Mouse (Mus musculus) cerebellum, adult 2 months (tissue): ENCODE measurements at regions not wholly inside any gene's neighbourhood (a gene's known extent, or its start where the extent isn't known, plus 50 kb on each side); places are given as distances from the start of the nearest gene placed in this dataset.

Source experiments
- DNase-seq, 2 experiments: peaks; one replicate each; pipeline ENCODE4 v3.0.0; 2021
- H3K27ac ChIP-seq: fragments of 200-500 bp; 2 replicates; pipeline ENCODE4 v1.5.1; 2012; ENCODE audit warnings: low read length, control low read depth, inconsistent platforms; ENCODE audit not compliant: insufficient read depth
- H3K27me3 ChIP-seq: fragments of 200-500 bp; 2 replicates; pipeline ENCODE4 v1.6.1; 2012; ENCODE audit warnings: inconsistent platforms, mild to moderate bottlenecking, low read length, moderate library complexity; ENCODE audit not compliant: control insufficient read depth, insufficient read depth
- H3K4me1 ChIP-seq: fragments of 200-500 bp; 2 replicates; pipeline ENCODE4 v1.6.1; 2011; ENCODE audit warnings: low read length; ENCODE audit not compliant: control insufficient read depth, insufficient read depth
- H3K4me3 ChIP-seq: fragments of 200-500 bp; replicated peaks from 2 replicates; pipeline ENCODE3; 2011; ENCODE audit warnings: mild to moderate bottlenecking, low read depth, low read length, control low read depth; ENCODE audit not compliant: insufficient read depth
- CTCF ChIP-seq: fragments of 200-500 bp; IDR thresholded peaks from 2 replicates; pipeline ENCODE4 v1.5.1; 2011; ENCODE audit warnings: low read depth, mild to moderate bottlenecking, control low read depth, low read length, moderate library complexity, borderline replicate concordance; ENCODE audit not compliant: insufficient read depth
- POLR2A ChIP-seq: fragments of 200-500 bp; IDR thresholded peaks from 2 replicates; pipeline ENCODE4 v1.6.1; 2011; ENCODE audit warnings: low read length, control low read depth, borderline replicate concordance; ENCODE audit not compliant: insufficient read depth
- WGBS: fragments of 180-500 bp; shearing (Covaris S2); methylation state at CpG from one replicate; pipeline ENCODE4 v1.1.7; 2018; 5-methylcytosine and 5-hydroxymethylcytosine counted together

GRCm38 (mm10) chr9:112320016-112320415, 84.3 kb upstream of the Arpp21 start:
- TF ChIP-seq POLR2A (no peak), CTCF (no peak)
- 63% methylated on average over 5 of the region's 5 CpGs for WGBS

DNA sequence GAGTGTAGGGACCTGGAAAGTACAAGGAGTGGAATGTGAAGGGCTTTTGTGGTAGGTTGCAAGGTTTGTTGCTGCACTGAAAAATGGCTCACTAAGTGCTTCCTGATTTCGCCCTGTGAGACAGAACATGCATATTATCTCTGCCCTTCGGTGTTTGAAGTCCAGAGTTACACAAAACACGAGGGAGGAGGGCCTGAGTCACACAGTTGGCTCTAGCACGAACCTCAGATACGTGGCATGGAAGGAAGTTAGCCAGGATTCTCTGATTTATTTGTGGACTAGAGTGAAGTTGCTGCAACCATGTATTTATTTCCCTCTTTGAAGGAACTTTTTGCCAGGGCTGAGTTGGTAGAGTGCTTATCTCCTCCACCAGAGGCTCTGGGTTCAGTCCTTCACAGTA, 73.2 kb upstream of the Arpp21 start:
- H3K4me3 ChIP-seq = no peak overlapping the region

More at GRCm38 (mm10) chr9:112320016-112320415, 84.3 kb upstream of the Arpp21 start:
- Histone ChIP-seq H3K4me1 (no peaks in the 10 kb centered on the region), H3K27me3 (no peaks in the 10 kb centered on the region), H3K4me3 (no peak overlapping the region), H3K27ac (no peak overlapping the region)
- DNase-seq = no peak

GRCm38 (mm10) chr9:112307837-112308236, 72.1 kb upstream of the Arpp21 start:
- Histone ChIP-seq H3K4me1 (no peaks in the 10 kb centered on the region), H3K27ac (no peak overlapping the region), H3K4me3 (no peak overlapping the region), H3K27me3 (no peaks in the 10 kb centered on the region)
- WGBS = 37% methylated on average over 4 of the region's 4 CpGs
- no peak for DNase-seq
- TF ChIP-seq POLR2A (no peak), CTCF (no peak)

More for the DNA sequence above, 73.2 kb upstream of the Arpp21 start:
- no peak overlapping the region for H3K27ac ChIP-seq
- DNase-seq = no peak
- 65% methylated on average over 5 of the region's 5 CpGs for WGBS
- no peaks in the 10 kb centered on the region for H3K27me3 ChIP-seq
- no peak for TF ChIP-seq CTCF
- no peak for TF ChIP-seq POLR2A
- no peaks in the 10 kb centered on the region for H3K4me1 ChIP-seq

DNA sequence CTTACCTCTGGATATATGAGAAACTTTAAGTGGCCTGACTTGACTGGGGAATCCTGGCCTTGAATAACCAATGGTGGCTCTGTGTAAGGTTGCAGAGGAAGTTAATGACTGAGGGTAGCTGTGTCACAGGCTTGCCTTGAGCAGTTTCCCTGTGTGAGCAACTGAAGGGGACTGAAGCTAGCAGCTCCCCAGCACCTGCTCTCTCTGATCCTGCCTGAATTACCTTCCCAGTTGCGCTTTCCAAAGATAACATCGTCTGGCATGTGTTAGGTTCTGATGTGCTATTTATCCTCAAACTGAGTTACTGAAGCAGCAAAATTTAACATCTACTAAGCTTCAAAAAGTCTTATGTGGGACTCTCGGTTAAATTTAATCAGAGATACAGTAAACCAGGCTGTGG, 56.1 kb upstream of the Arpp21 start:
- Histone ChIP-seq H3K4me1 (no peaks in the 10 kb centered on the region), H3K4me3 (no peak overlapping the region), H3K27me3 (no peaks in the 10 kb centered on the region), H3K27ac (no peak overlapping the region)
- DNase-seq = no peak
- TF ChIP-seq POLR2A (no peak), CTCF (no peak)
- 81% methylated on average over 3 of the region's 3 CpGs for WGBS
